Mouse (Mus musculus) heart, postnatal 0 days (tissue): Measurements from ENCODE around the gene Pla2g2f.

Source experiments
- CTCF ChIP-seq: IDR thresholded peaks from 2 replicates; pipeline ENCODE4 v1.5.1; 2016; ENCODE audit warnings: antibody characterized with exemption, control low read depth, low read depth
- EP300 ChIP-seq: IDR thresholded peaks from 2 replicates; pipeline ENCODE4 v1.6.1; 2016; ENCODE audit warnings: antibody characterized with exemption, low read depth

DNA sequence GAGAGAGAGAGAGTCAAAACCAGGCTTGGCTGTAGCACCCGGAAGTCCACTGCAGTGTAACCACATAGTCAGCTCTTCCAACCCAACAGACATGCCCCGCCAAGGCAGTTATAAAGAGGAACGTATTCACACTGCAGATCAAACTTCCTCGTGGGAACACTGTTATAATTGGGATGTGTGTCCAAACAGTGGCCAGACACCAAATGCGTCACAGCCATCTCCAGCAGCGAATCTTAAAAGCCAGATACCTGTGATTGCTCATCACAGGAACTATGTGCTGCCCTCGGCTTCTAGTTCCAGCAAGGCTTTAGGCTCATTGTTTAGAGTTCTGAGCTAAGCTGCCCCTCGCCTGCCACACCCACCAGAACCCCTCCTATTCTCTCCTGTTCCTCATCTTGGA lies 54.9 kb downstream of the Pla2g2f start:
- no peak for TF ChIP-seq CTCF
- TF ChIP-seq EP300, result no peak
